Mouse (Mus musculus): ENCODE data around the gene Gstm4. TPM values are rescaled to one million over a fixed set of nuclear protein-coding genes. Genes with fewer than 3 reads are reported as not detected.

Gstm4 gene
- polyA plus RNA-seq, 1 experiment from 2014 or later, result 15.1 TPM

GRCm38 (mm10) chr3:108087329-108087728 lies 42.6 kb upstream of the Gstm4 start:
- no peak for ATAC-seq (ENCODE audit: insufficient number of reproducible peaks, low FRiP score, low TSS enrichment, low read depth)

DNA sequence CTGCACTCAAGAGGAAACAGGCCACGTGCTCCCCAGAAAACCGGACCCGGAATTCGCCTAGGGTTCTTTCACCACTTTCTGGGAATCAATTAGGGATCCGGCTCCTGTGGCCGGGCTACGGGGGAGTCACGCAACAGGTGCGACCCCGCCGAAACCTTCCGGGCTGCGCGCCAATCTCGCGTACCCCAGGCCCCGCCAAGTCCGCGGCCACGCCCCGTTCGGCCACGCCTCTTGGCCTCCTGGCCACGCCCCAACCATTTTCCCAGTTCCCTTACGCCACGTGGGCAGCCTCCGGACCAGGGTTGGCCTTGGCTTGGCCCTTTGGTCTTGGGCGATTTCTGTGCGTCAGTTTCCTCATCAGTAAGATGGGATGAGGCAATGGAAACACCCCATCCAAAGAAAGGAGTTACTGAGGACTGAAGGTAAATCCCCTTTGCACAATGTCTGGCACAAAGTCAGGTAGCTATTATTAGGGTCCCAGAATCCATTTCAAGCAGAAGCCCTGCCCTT lies 41.8 kb upstream of the Gstm4 start, which contains the start of gene Ampd2:
Ampd2 (minus strand) TSS at position 182 of the 510 bp plus-strand sequence.
- H3K4me1 ChIP-seq (ENCODE audit: control insufficient read depth, insufficient read depth, low read length), result peaks cover 25% of the 10 kb centered on the region; the same call in 1 of the 2 replicates

More at GRCm38 (mm10) chr3:108087329-108087728, 42.6 kb upstream of the Gstm4 start:
- no peak overlapping the region for H3K4me3 ChIP-seq (ENCODE audit: low read depth, low read length)
- 78% methylated on average over 3 of the region's 3 CpGs for WGBS
- H3K9ac ChIP-seq (ENCODE audit: low read length), result no peak overlapping the region
- H3K27ac ChIP-seq (replicated peaks; ENCODE audit: low read depth, low read length), result no peak overlapping the region
- peaks cover 22% of the 10 kb centered on the region; the same call in 1 of the 2 replicates for H3K4me1 ChIP-seq (ENCODE audit: control insufficient read depth, insufficient read depth, low read length)
- H3K36me3 ChIP-seq (ENCODE audit: control insufficient read depth, insufficient read depth, low read length), result no peaks in the 10 kb centered on the region
- no peak for DNase-seq (ENCODE audit: low spot score)
- no peak overlapping the region for H3K4me2 ChIP-seq (ENCODE audit: low read depth, severe bottlenecking)
- no peaks in the 10 kb centered on the region for H3K9me3 ChIP-seq (ENCODE audit: control insufficient read depth, low read length)
- H3K27me3 ChIP-seq (ENCODE audit: control insufficient read depth, insufficient read depth, low read length), result no peaks in the 10 kb centered on the region

GRCm38 (mm10) chr3:108085721-108086469 lies 41.2 kb upstream of the Gstm4 start:
- H3K27ac ChIP-seq (replicated peaks; ENCODE audit: low read depth, low read length), result peak overlapping the region; percentile 82
- WGBS, result under 1% methylated on average over 31 of the region's 31 CpGs
- peak; percentile 33 for ATAC-seq (ENCODE audit: insufficient number of reproducible peaks, low FRiP score, low TSS enrichment, low read depth)
- peak overlapping the region; percentile 100 for H3K4me2 ChIP-seq (ENCODE audit: low read depth, severe bottlenecking)
- DNase-seq (ENCODE audit: low spot score), result peak; percentile 65
- peak overlapping the region; percentile 69 for H3K9ac ChIP-seq (ENCODE audit: low read length)
- peaks cover 25% of the 10 kb centered on the region; the same call in 1 of the 2 replicates for H3K4me1 ChIP-seq (ENCODE audit: control insufficient read depth, insufficient read depth, low read length)
- no peaks in the 10 kb centered on the region; the same call in 1 of the 2 replicates for H3K36me3 ChIP-seq (ENCODE audit: control insufficient read depth, insufficient read depth, low read length)
- no peaks in the 10 kb centered on the region for H3K27me3 ChIP-seq (ENCODE audit: control insufficient read depth, insufficient read depth, low read length)
- no peaks in the 10 kb centered on the region for H3K9me3 ChIP-seq (ENCODE audit: control insufficient read depth, low read length)
- H3K4me3 ChIP-seq (ENCODE audit: low read depth, low read length), result peak overlapping the region; percentile 67

More for the DNA sequence above, 41.8 kb upstream of the Gstm4 start, which contains the start of gene Ampd2:
- H3K9me3 ChIP-seq (ENCODE audit: control insufficient read depth, low read length), result no peaks in the 10 kb centered on the region
- under 1% methylated on average over 29 of the region's 29 CpGs for WGBS
- peak within 1 kb of the TSS; percentile 69 for H3K9ac ChIP-seq (ENCODE audit: low read length)
- H3K36me3 ChIP-seq (ENCODE audit: control insufficient read depth, insufficient read depth, low read length), result no peaks in the 10 kb centered on the region; the same call in 1 of the 2 replicates
- no peaks in the 10 kb centered on the region for H3K27me3 ChIP-seq (ENCODE audit: control insufficient read depth, insufficient read depth, low read length)
- peak within 1 kb of the TSS; percentile 100 for H3K4me2 ChIP-seq (ENCODE audit: low read depth, severe bottlenecking)
- ATAC-seq (ENCODE audit: insufficient number of reproducible peaks, low FRiP score, low TSS enrichment, low read depth), result peak; percentile 29
- H3K4me3 ChIP-seq (ENCODE audit: low read depth, low read length), result peak within 1 kb of the TSS; percentile 67
- DNase-seq (ENCODE audit: low spot score), result peak; percentile 92
- peak within 1 kb of the TSS; percentile 82 for H3K27ac ChIP-seq (replicated peaks; ENCODE audit: low read depth, low read length)

GRCm38 (mm10) chr3:108085281-108085720 lies 40.6 kb upstream of the Gstm4 start:
- under 1% methylated on average over 14 of the region's 14 CpGs for WGBS

GRCm38 (mm10) chr3:108084767-108085270 lies 40.1 kb upstream of the Gstm4 start:
- Histone ChIP-seq H3K36me3 (ENCODE audit: control insufficient read depth, insufficient read depth, low read length) (peaks cover 4% of the 10 kb centered on the region), H3K4me1 (ENCODE audit: control insufficient read depth, insufficient read depth, low read length) (peaks cover 25% of the 10 kb centered on the region; the same call in 1 of the 2 replicates), H3K9me3 (ENCODE audit: control insufficient read depth, low read length) (no peaks in the 10 kb centered on the region), H3K27ac (replicated peaks; ENCODE audit: low read depth, low read length) (peak overlapping the region; percentile 45; the same call in 1 of the 2 replicates), H3K4me3 (ENCODE audit: low read depth, low read length) (peak overlapping the region; percentile 67), H3K4me2 (ENCODE audit: low read depth, severe bottlenecking) (peak overlapping the region; percentile 100), H3K27me3 (ENCODE audit: control insufficient read depth, insufficient read depth, low read length) (no peaks in the 10 kb centered on the region), H3K9ac (ENCODE audit: low read length) (peak overlapping the region; percentile 69)
- ATAC-seq (ENCODE audit: insufficient number of reproducible peaks, low FRiP score, low TSS enrichment, low read depth), result peak; percentile 11; the same call in 1 of the 2 replicates
- no peak for DNase-seq (ENCODE audit: low spot score)
- WGBS, result 20% methylated on average over 13 of the region's 13 CpGs

More at GRCm38 (mm10) chr3:108085281-108085720, 40.6 kb upstream of the Gstm4 start:
- ATAC-seq (ENCODE audit: insufficient number of reproducible peaks, low FRiP score, low TSS enrichment, low read depth), result peak; percentile 82
- Histone ChIP-seq H3K36me3 (ENCODE audit: control insufficient read depth, insufficient read depth, low read length) (peaks cover 2% of the 10 kb centered on the region), H3K4me2 (ENCODE audit: low read depth, severe bottlenecking) (peak overlapping the region; percentile 100), H3K4me3 (ENCODE audit: low read depth, low read length) (peak overlapping the region; percentile 67), H3K27me3 (ENCODE audit: control insufficient read depth, insufficient read depth, low read length) (no peaks in the 10 kb centered on the region), H3K27ac (replicated peaks; ENCODE audit: low read depth, low read length) (peak overlapping the region; percentile 82), H3K9ac (ENCODE audit: low read length) (peak overlapping the region; percentile 69), H3K4me1 (ENCODE audit: control insufficient read depth, insufficient read depth, low read length) (peaks cover 25% of the 10 kb centered on the region; the same call in 1 of the 2 replicates), H3K9me3 (ENCODE audit: control insufficient read depth, low read length) (no peaks in the 10 kb centered on the region)
- peak; percentile 92 for DNase-seq (ENCODE audit: low spot score)

DNA sequence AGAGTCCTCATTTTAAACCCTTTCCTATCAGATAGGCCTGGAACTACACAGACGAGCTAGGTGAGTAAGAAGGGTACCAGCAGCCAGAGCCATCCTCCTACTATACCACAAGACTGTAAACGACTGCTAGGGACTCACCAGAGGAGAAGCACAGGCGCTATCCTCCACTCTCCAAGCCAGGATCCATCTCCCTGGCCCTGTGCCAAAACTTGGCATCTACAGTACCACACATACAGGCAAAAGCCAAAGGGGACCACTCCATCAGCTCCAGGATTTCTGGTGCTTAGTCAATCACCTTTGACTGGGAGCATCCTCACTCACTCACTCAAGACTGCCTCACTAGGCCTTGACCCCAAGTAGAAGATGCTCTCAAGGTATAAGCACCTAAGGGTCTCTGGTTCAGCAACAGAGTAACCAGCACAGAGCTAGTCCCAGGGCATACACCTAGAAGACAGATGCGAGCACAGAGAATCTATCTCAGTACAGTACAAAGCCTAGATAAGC lies 39.3 kb upstream of the Gstm4 start:
- H3K9me3 ChIP-seq (ENCODE audit: control insufficient read depth, low read length), result no peaks in the 10 kb centered on the region
- DNase-seq (ENCODE audit: low spot score) (no peak), ATAC-seq (ENCODE audit: insufficient number of reproducible peaks, low FRiP score, low TSS enrichment, low read depth) (no peak)
- H3K4me1 ChIP-seq (ENCODE audit: control insufficient read depth, insufficient read depth, low read length), result peaks cover 25% of the 10 kb centered on the region; the same call in 1 of the 2 replicates
- H3K27ac ChIP-seq (replicated peaks; ENCODE audit: low read depth, low read length), result no peak overlapping the region
- H3K4me3 ChIP-seq (ENCODE audit: low read depth, low read length), result 0 out of 2 replicates have a peak overlapping the region, but pooled peaks have one; percentile 67
- H3K9ac ChIP-seq (ENCODE audit: low read length), result no peak overlapping the region
- H3K27me3 ChIP-seq (ENCODE audit: control insufficient read depth, insufficient read depth, low read length), result no peaks in the 10 kb centered on the region
- H3K4me2 ChIP-seq (ENCODE audit: low read depth, severe bottlenecking), result peak overlapping the region; percentile 100; the same call in 1 of the 2 replicates
- peaks cover 4% of the 10 kb centered on the region for H3K36me3 ChIP-seq (ENCODE audit: control insufficient read depth, insufficient read depth, low read length)
- 86% methylated on average over 4 of the region's 4 CpGs for WGBS

DNA sequence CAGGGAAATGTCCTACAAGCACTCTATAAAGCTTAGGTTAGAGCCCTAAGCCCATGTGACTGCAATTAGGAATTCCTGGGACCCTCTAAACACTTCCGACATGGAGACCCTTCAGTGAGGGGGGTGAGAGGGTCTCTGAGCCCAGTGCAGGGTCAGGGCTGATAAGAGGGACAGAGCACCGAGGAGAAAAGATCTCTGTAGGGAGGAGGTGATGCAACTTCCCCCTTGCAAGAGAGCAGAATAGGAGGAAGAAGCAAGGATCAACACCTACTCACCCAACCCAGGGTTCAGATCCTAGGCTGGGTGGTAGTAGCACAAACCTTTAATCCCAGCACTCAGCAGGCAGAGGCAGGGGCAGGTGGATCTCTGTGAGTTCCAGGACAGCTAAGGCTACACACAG lies 38.5 kb upstream of the Gstm4 start:
- Histone ChIP-seq H3K4me1 (ENCODE audit: control insufficient read depth, insufficient read depth, low read length) (peaks cover 25% of the 10 kb centered on the region; the same call in 1 of the 2 replicates), H3K4me2 (ENCODE audit: low read depth, severe bottlenecking) (no peak overlapping the region), H3K27ac (replicated peaks; ENCODE audit: low read depth, low read length) (no peak overlapping the region), H3K9ac (ENCODE audit: low read length) (0 out of 2 replicates have a peak overlapping the region, but pooled peaks have one; percentile 7), H3K27me3 (ENCODE audit: control insufficient read depth, insufficient read depth, low read length) (no peaks in the 10 kb centered on the region), H3K4me3 (ENCODE audit: low read depth, low read length) (no peak overlapping the region), H3K9me3 (ENCODE audit: control insufficient read depth, low read length) (no peaks in the 10 kb centered on the region), H3K36me3 (ENCODE audit: control insufficient read depth, insufficient read depth, low read length) (peaks cover 4% of the 10 kb centered on the region)
- ATAC-seq (ENCODE audit: insufficient number of reproducible peaks, low FRiP score, low TSS enrichment, low read depth), result no peak
- DNase-seq (ENCODE audit: low spot score), result no peak
- WGBS, result 43% methylated on average over 2 of the region's 2 CpGs
